Mouse (Mus musculus) kidney, embryonic 16.5 days (tissue): ENCODE measurements around the gene Pou2f1. TPM values are rescaled to one million over a fixed set of nuclear protein-coding genes. Genes with fewer than 3 reads are reported as not detected.

ENCODE experiments used
- ATAC-seq: fragments of 200-750 bp; cut with Nextera tagmentation; 2 replicates; pipeline ENCODE4 v1.8.0; 2017; ENCODE audit warnings: moderate TSS enrichment; ENCODE audit not compliant: low FRiP score, low TSS enrichment
- H3K27ac ChIP-seq: fragments of 300-500 bp; sonication (generic); 2 replicates; pipeline ENCODE4 v1.5.1; 2014; ENCODE audit warnings: low read length
- H3K27me3 ChIP-seq: fragments of 300-500 bp; sonication (generic); 2 replicates; pipeline ENCODE4 v1.6.1; 2014; ENCODE audit warnings: low read length, control low read depth, mixed read lengths; ENCODE audit not compliant: insufficient read depth
- H3K36me3 ChIP-seq: fragments of 300-500 bp; sonication (generic); 2 replicates; pipeline ENCODE4 v1.6.1; 2014; ENCODE audit warnings: low read length, control low read depth, mixed read lengths; ENCODE audit not compliant: insufficient read depth
- H3K4me1 ChIP-seq: fragments of 300-500 bp; sonication (generic); 2 replicates; pipeline ENCODE4 v1.6.1; 2014; ENCODE audit warnings: low read length, control low read depth, mixed read lengths; ENCODE audit not compliant: insufficient read depth
- H3K4me2 ChIP-seq: fragments of 300-500 bp; sonication (generic); replicated peaks from 2 replicates; pipeline ENCODE4 v1.6.1; 2014; ENCODE audit warnings: low read depth, low read length
- H3K4me3 ChIP-seq: fragments of 300-500 bp; sonication (generic); 2 replicates; pipeline ENCODE4 v1.5.1; 2014; ENCODE audit warnings: mild to moderate bottlenecking, low read length
- H3K9ac ChIP-seq: fragments of 300-500 bp; sonication (generic); replicated peaks from 2 replicates; pipeline ENCODE4 v1.6.1; 2014; ENCODE audit warnings: low read length
- H3K9me3 ChIP-seq: fragments of 300-500 bp; sonication (generic); 2 replicates; pipeline ENCODE4 v1.6.1; 2016; ENCODE audit warnings: low read length, control low read depth
- WGBS: fragments of 180-500 bp; shearing (Covaris S2); extraction: QIAGEN DNeasy Blood & Tissue Kit; methylation state at CpG from one replicate; pipeline ENCODE4 v1.1.7; 2014; 5-methylcytosine and 5-hydroxymethylcytosine counted together
- polyA plus RNA-seq: library from polyadenylated mRNA; unstranded; fragments of >200 nt; fragmentation: Nextera tagmentation; extraction: Ambion mirVana; gene quantifications from 2 replicates; pipeline ENCODE4 v1.2.1, GENCODE M21; 2015

The Pou2f1 gene
- polyA plus RNA-seq, 1 experiment from 2014 or later = 14.0 TPM

GRCm38 (mm10) chr1:165993270-165994156, 9.0 kb downstream of the Pou2f1 start:
- Histone ChIP-seq H3K4me1 (peaks cover 4% of the 10 kb centered on the region; the same call in 1 of the 2 replicates), H3K4me3 (no peak overlapping the region), H3K9ac (no peak overlapping the region), H3K27me3 (no peaks in the 10 kb centered on the region), H3K36me3 (no peaks in the 10 kb centered on the region), H3K27ac (no peak overlapping the region), H3K4me2 (no peak overlapping the region), H3K9me3 (no peaks in the 10 kb centered on the region)
- ATAC-seq = no peak
- WGBS = 78% methylated on average over 6 of the region's 6 CpGs

GRCm38 (mm10) chr1:165988536-165988935, 13.9 kb downstream of the Pou2f1 start:
- no peak overlapping the region for H3K9ac ChIP-seq
- no peaks in the 10 kb centered on the region for H3K9me3 ChIP-seq
- H3K4me1 ChIP-seq = no peaks in the 10 kb centered on the region
- H3K4me2 ChIP-seq = no peak overlapping the region
- H3K27me3 ChIP-seq = no peaks in the 10 kb centered on the region
- ATAC-seq = no peak
- H3K4me3 ChIP-seq = no peak overlapping the region
- H3K27ac ChIP-seq = no peak overlapping the region
- 47% methylated on average over 2 of the region's 2 CpGs for WGBS
- H3K36me3 ChIP-seq = no peaks in the 10 kb centered on the region

- Histone ChIP-seq H3K9ac (no peak overlapping the region), H3K36me3 (no peaks in the 10 kb centered on the region), H3K27me3 (no peaks in the 10 kb centered on the region), H3K4me2 (no peak overlapping the region), H3K4me1 (no peaks in the 10 kb centered on the region), H3K27ac (no peak overlapping the region), H3K9me3 (no peaks in the 10 kb centered on the region), H3K4me3 (no peak overlapping the region)
- no peak for ATAC-seq
- 94% methylated on average over 2 of the region's 2 CpGs for WGBS
Observed at GRCm38 (mm10) chr1:165988072-165988471, 14.4 kb downstream of the Pou2f1 start.

GRCm38 (mm10) chr1:165985743-165986360, 16.6 kb downstream of the Pou2f1 start:
- H3K27ac ChIP-seq = no peak overlapping the region
- no peaks in the 10 kb centered on the region for H3K27me3 ChIP-seq
- H3K36me3 ChIP-seq = no peaks in the 10 kb centered on the region
- no peaks in the 10 kb centered on the region for H3K4me1 ChIP-seq
- no peak for ATAC-seq
- no peaks in the 10 kb centered on the region for H3K9me3 ChIP-seq
- no peak overlapping the region for H3K9ac ChIP-seq
- H3K4me3 ChIP-seq = no peak overlapping the region
- WGBS = 83% methylated on average over 3 of the region's 3 CpGs
- no peak overlapping the region for H3K4me2 ChIP-seq

- no peak for ATAC-seq
- 89% methylated on average over 3 of the region's 3 CpGs for WGBS
Observed at GRCm38 (mm10) chr1:165985186-165985585, 17.3 kb downstream of the Pou2f1 start.

GRCm38 (mm10) chr1:165976672-165977448, 25.6 kb downstream of the Pou2f1 start:
- Histone ChIP-seq H3K9me3 (no peaks in the 10 kb centered on the region), H3K36me3 (no peaks in the 10 kb centered on the region), H3K4me3 (no peak overlapping the region), H3K27me3 (no peaks in the 10 kb centered on the region), H3K4me1 (peaks cover 15% of the 10 kb centered on the region), H3K27ac (no peak overlapping the region), H3K4me2 (no peak overlapping the region), H3K9ac (no peak overlapping the region)
- ATAC-seq = no peak
- 55% methylated on average over 7 of the region's 7 CpGs for WGBS

More at GRCm38 (mm10) chr1:165985186-165985585, 17.3 kb downstream of the Pou2f1 start:
- no peak overlapping the region for H3K4me2 ChIP-seq
- H3K27me3 ChIP-seq = no peaks in the 10 kb centered on the region
- H3K4me3 ChIP-seq = no peak overlapping the region
- H3K9me3 ChIP-seq = no peaks in the 10 kb centered on the region
- no peak overlapping the region for H3K9ac ChIP-seq
- H3K4me1 ChIP-seq = no peaks in the 10 kb centered on the region
- no peaks in the 10 kb centered on the region for H3K36me3 ChIP-seq
- no peak overlapping the region for H3K27ac ChIP-seq

- no peak for ATAC-seq
- Histone ChIP-seq H3K4me1 (no peaks in the 10 kb centered on the region), H3K27ac (no peak overlapping the region), H3K4me3 (no peak overlapping the region), H3K27me3 (no peaks in the 10 kb centered on the region), H3K4me2 (no peak overlapping the region), H3K36me3 (no peaks in the 10 kb centered on the region), H3K9ac (no peak overlapping the region), H3K9me3 (no peaks in the 10 kb centered on the region)
- WGBS = 89% methylated on average over 3 of the region's 3 CpGs
Observed at GRCm38 (mm10) chr1:165969001-165969690, 33.3 kb downstream of the Pou2f1 start.

- ATAC-seq = no peak
- H3K27ac ChIP-seq = no peak overlapping the region
- H3K27me3 ChIP-seq = no peaks in the 10 kb centered on the region
- no peaks in the 10 kb centered on the region for H3K36me3 ChIP-seq
- 44% methylated on average over 4 of the region's 4 CpGs for WGBS
- H3K9ac ChIP-seq = no peak overlapping the region
- no peak overlapping the region for H3K4me3 ChIP-seq
- H3K9me3 ChIP-seq = no peaks in the 10 kb centered on the region
- no peaks in the 10 kb centered on the region for H3K4me1 ChIP-seq
- H3K4me2 ChIP-seq = no peak overlapping the region
Observed at GRCm38 (mm10) chr1:165967027-165967654, 35.3 kb downstream of the Pou2f1 start.
